Mouse (Mus musculus): ENCODE results near the gene Thra. TPM values are rescaled to one million over a fixed set of nuclear protein-coding genes. Genes with fewer than 3 reads are reported as not detected.

The Thra gene
- total and polyA plus RNA-seq, 3 experiments: 89.4 to 105 (median 103) TPM

GRCm38 (mm10) chr11:98754621-98755181 is 14.3 kb downstream of the Thra start:
- peaks cover 4% of the 10 kb centered on the region for H3K79me2 ChIP-seq (replicated peaks; ENCODE audit: control insufficient read depth, insufficient read depth, low read length)
- H3K4me1 ChIP-seq (ENCODE audit: control insufficient read depth, insufficient read depth, low read length): peaks cover 32% of the 10 kb centered on the region
- intact Hi-C loops (cut with DNase I): loop anchor here (2.0 kb wide), 2 partner anchors 14 to 38 kb away; partner anchors contain the start of gene Thra
- peak overlapping the region; percentile 7 for H3K9ac ChIP-seq (ENCODE audit: low read depth, low read length)
- H3K36me3 ChIP-seq (ENCODE audit: control insufficient read depth, insufficient read depth, low read length): peaks cover 4% of the 10 kb centered on the region
- H3K27me3 ChIP-seq (ENCODE audit: control insufficient read depth, insufficient read depth, low read length): no peaks in the 10 kb centered on the region
- peak; percentile 59 to 80 for DNase-seq
- no peak overlapping the region for H3K4me3 ChIP-seq
- TF ChIP-seq POLR2A (IDR thresholded peaks at IDR 0.05; ENCODE audit: insufficient read depth, low read depth, low read length): no peak
- TF ChIP-seq CTCF (IDR thresholded peaks at IDR 0.05): peak; percentile 88
- peak; percentile 92 for TF ChIP-seq EP300 (IDR thresholded peaks at IDR 0.05; ENCODE audit: insufficient read depth, low read depth, low read length)
- WGBS: 18% methylated on average over 7 of the region's 7 CpGs
- H3K27ac ChIP-seq: peak overlapping the region; percentile 73

- Histone ChIP-seq H3K4me1 (ENCODE audit: control insufficient read depth, insufficient read depth, low read length) (peaks cover 25% of the 10 kb centered on the region), H3K27ac (no peak overlapping the region; the same call in 1 of the 2 replicates), H3K9ac (ENCODE audit: low read depth, low read length) (no peak overlapping the region), H3K4me3 (no peak overlapping the region), H3K79me2 (replicated peaks; ENCODE audit: control insufficient read depth, insufficient read depth, low read length) (peaks cover 4% of the 10 kb centered on the region), H3K36me3 (ENCODE audit: control insufficient read depth, insufficient read depth, low read length) (peaks cover 4% of the 10 kb centered on the region), H3K27me3 (ENCODE audit: control insufficient read depth, insufficient read depth, low read length) (no peaks in the 10 kb centered on the region)
- intact Hi-C loops (cut with DNase I): loop anchor here (2.0 kb wide), 2 partner anchors 15 to 39 kb away; partner anchors contain the start of gene Thra
- 69% methylated on average over 6 of the region's 6 CpGs for WGBS
- DNase-seq: no peak
- TF ChIP-seq CTCF (IDR thresholded peaks at IDR 0.05): no peak
- TF ChIP-seq EP300 (IDR thresholded peaks at IDR 0.05; ENCODE audit: insufficient read depth, low read depth, low read length): no peak
- no peak for TF ChIP-seq POLR2A (IDR thresholded peaks at IDR 0.05; ENCODE audit: insufficient read depth, low read depth, low read length)
These were observed 15.4 kb downstream of the Thra start for GRCm38 (mm10) chr11:98755726-98756380.

GRCm38 (mm10) chr11:98756711-98757110 is 16.3 kb downstream of the Thra start:
- 77% methylated on average over 12 of the region's 12 CpGs for WGBS
- DNase-seq: no peak
- TF ChIP-seq POLR2A (IDR thresholded peaks at IDR 0.05; ENCODE audit: insufficient read depth, low read depth, low read length) (no peak), EP300 (IDR thresholded peaks at IDR 0.05; ENCODE audit: insufficient read depth, low read depth, low read length) (no peak), CTCF (IDR thresholded peaks at IDR 0.05) (no peak)
- no peak overlapping the region for H3K27ac ChIP-seq
- H3K79me2 ChIP-seq (replicated peaks; ENCODE audit: control insufficient read depth, insufficient read depth, low read length): peaks cover 4% of the 10 kb centered on the region
- intact Hi-C loops (cut with DNase I): no loop called here
- no peaks in the 10 kb centered on the region for H3K27me3 ChIP-seq (ENCODE audit: control insufficient read depth, insufficient read depth, low read length)
- peaks cover 4% of the 10 kb centered on the region for H3K36me3 ChIP-seq (ENCODE audit: control insufficient read depth, insufficient read depth, low read length)
- peaks cover 23% of the 10 kb centered on the region for H3K4me1 ChIP-seq (ENCODE audit: control insufficient read depth, insufficient read depth, low read length)
- H3K4me3 ChIP-seq: no peak overlapping the region
- H3K9ac ChIP-seq (ENCODE audit: low read depth, low read length): no peak overlapping the region

- intact Hi-C loops (cut with DNase I): no loop called here
- TF ChIP-seq EP300 (IDR thresholded peaks at IDR 0.05; ENCODE audit: insufficient read depth, low read depth, low read length): no peak
- no peak for TF ChIP-seq POLR2A (IDR thresholded peaks at IDR 0.05; ENCODE audit: insufficient read depth, low read depth, low read length)
- no peak for TF ChIP-seq CTCF (IDR thresholded peaks at IDR 0.05)
- H3K36me3 ChIP-seq (ENCODE audit: control insufficient read depth, insufficient read depth, low read length): peaks cover 2% of the 10 kb centered on the region; the same call in 1 of the 2 replicates
- H3K4me3 ChIP-seq: no peak overlapping the region
- H3K4me1 ChIP-seq (ENCODE audit: control insufficient read depth, insufficient read depth, low read length): peaks cover 6% of the 10 kb centered on the region
- no peaks in the 10 kb centered on the region for H3K79me2 ChIP-seq (replicated peaks; ENCODE audit: control insufficient read depth, insufficient read depth, low read length)
- DNase-seq: no peak
- WGBS: 91% methylated on average over 4 of the region's 4 CpGs
- H3K27me3 ChIP-seq (ENCODE audit: control insufficient read depth, insufficient read depth, low read length): no peaks in the 10 kb centered on the region
- H3K9ac ChIP-seq (ENCODE audit: low read depth, low read length): no peak overlapping the region
- no peak overlapping the region for H3K27ac ChIP-seq
These were observed 21.5 kb downstream of the Thra start for GRCm38 (mm10) chr11:98761939-98762338.

GRCm38 (mm10) chr11:98762756-98763501 is 22.5 kb downstream of the Thra start:
- 50% methylated on average over 17 of the region's 17 CpGs for WGBS
- intact Hi-C loops (cut with DNase I): no loop called here
- no peak overlapping the region for H3K9ac ChIP-seq (ENCODE audit: low read depth, low read length)
- H3K79me2 ChIP-seq (replicated peaks; ENCODE audit: control insufficient read depth, insufficient read depth, low read length): no peaks in the 10 kb centered on the region
- TF ChIP-seq POLR2A (IDR thresholded peaks at IDR 0.05; ENCODE audit: insufficient read depth, low read depth, low read length) (no peak), CTCF (IDR thresholded peaks at IDR 0.05) (peak; percentile 68), EP300 (IDR thresholded peaks at IDR 0.05; ENCODE audit: insufficient read depth, low read depth, low read length) (no peak)
- H3K36me3 ChIP-seq (ENCODE audit: control insufficient read depth, insufficient read depth, low read length): peaks cover 5% of the 10 kb centered on the region
- no peaks in the 10 kb centered on the region for H3K27me3 ChIP-seq (ENCODE audit: control insufficient read depth, insufficient read depth, low read length)
- peak overlapping the region; percentile 38 for H3K27ac ChIP-seq
- DNase-seq: peak; percentile 24 to 50
- no peak overlapping the region for H3K4me3 ChIP-seq
- H3K4me1 ChIP-seq (ENCODE audit: control insufficient read depth, insufficient read depth, low read length): peaks cover 6% of the 10 kb centered on the region
